25 mouse cellular contexts compared by ENCODE assay signal in genomic region chr10:41984221-41984620, GRCm38 (mm10). TPM values are rescaled to one million over a fixed set of nuclear protein-coding genes. Genes with fewer than 3 reads are reported as not detected.
DNase-seq lines count a peak whose midpoint lies in the region; ATAC-seq and TF ChIP-seq lines count a peak whose summit lies in the region.
"Had no signal": no experiment of that assay in that cellular context is flagged by ENCODE, and none has a peak within 500 bp of the region (broad histone marks: within the 10 kb centered on the region; RNA-seq: fewer than 3 reads in every experiment).

No protein-coding gene starts in this region.

- no peak overlapping the region for H3K9ac ChIP-seq in forebrain, embryonic 11.5 days (ENCODE audit: low read length)

- WGBS in forebrain, embryonic 11.5 days = 88% methylated on average over 6 of the region's 6 CpGs

- ATAC-seq in monocyte, adult 5-6 weeks (replicated peaks; ENCODE audit: insufficient number of reproducible peaks, low FRiP score, low TSS enrichment, poor library complexity, severe bottlenecking) = peak; percentile 53; the same call in 1 of the 2 replicates
- ATAC-seq in forebrain, embryonic 11.5 days (replicated peaks; ENCODE audit: low FRiP score) = no peak
- ATAC-seq: activated CD4-positive, CD25-positive, alpha-beta regulatory T cell, adult 4 months had no signal

- no peaks in the 10 kb centered on the region for H3K4me1 ChIP-seq in forebrain, embryonic 11.5 days (replicated peaks; ENCODE audit: control insufficient read depth, insufficient read depth, low read length)

- no peaks in the 10 kb centered on the region for H3K36me3 ChIP-seq in forebrain, embryonic 11.5 days (ENCODE audit: control insufficient read depth, insufficient read depth, low read length)
- H3K36me3 ChIP-seq: G1E; limb, embryonic 10.5 days had no signal

- intact Hi-C loops in left cerebral cortex, postnatal 4 days (cut with DNase I) = loop anchor here (5.0 to 10.0 kb wide), 3 partner anchors 149 to 308 kb away; no protein-coding TSS in a partner anchor
- intact Hi-C loops in left cerebral cortex, adult 2 months (cut with DNase I) = loop anchor here (1.0 to 5.0 kb wide), 4 partner anchors 49 to 294 kb away; no protein-coding TSS in a partner anchor
- intact Hi-C loops in gastrocnemius, postnatal 36 days (cut with DNase I) = no loop called here

- no peak overlapping the region for H3K4me3 ChIP-seq in left cerebral cortex, adult 2 months
- H3K4me3 ChIP-seq in forebrain, embryonic 11.5 days (ENCODE audit: low read depth, low read length) = no peak overlapping the region
- H3K4me3 ChIP-seq: layer of hippocampus, adult 2 months; limb, embryonic 10.5 days had no signal

- no peak for TF ChIP-seq CTCF in left cerebral cortex, adult 2 months (IDR thresholded peaks at IDR 0.05)

- no peaks in the 10 kb centered on the region for H3K27me3 ChIP-seq in forebrain, embryonic 11.5 days (ENCODE audit: control insufficient read depth, insufficient read depth, low read length)

- peak; percentile 23 for DNase-seq in left cerebral cortex, adult 11 months (ENCODE audit: low spot score)
- no peak for DNase-seq in left cerebral cortex, postnatal 4 days
- peak; percentile 26 for DNase-seq in CD4-positive helper T cell, adult 2 months (ENCODE audit: low read depth, low spot score)
- peak; percentile 43 to 45 for DNase-seq in left cerebral cortex, adult 2 months (ENCODE audit: extremely low spot score in 1 of 2, low spot score in 2 of 2)
- DNase-seq in liver = no peak
- DNase-seq in gastrocnemius, postnatal 36 days = no peak
- no peak for DNase-seq in forebrain, embryonic 11.5 days (ENCODE audit: low spot score)
- DNase-seq: adrenal gland, postnatal 25 days; cerebellum, adult 11-12 months; cerebellum, postnatal 14 days; embryo, embryonic 11 days; heart, postnatal 10 days; kidney, adult 18-20 months; lung, adult 18-20 months; lung, postnatal 14 days; retina, postnatal 1 day; thymus, postnatal 25 days had no signal

- H3K4me2 ChIP-seq in forebrain, embryonic 11.5 days (ENCODE audit: low read depth, low read length, severe bottlenecking) = no peak overlapping the region
- H3K4me2 ChIP-seq: heart, embryonic 11.5 days; liver, embryonic 11.5 days had no signal

- 0 out of 2 replicates have a peak overlapping the region, but pooled peaks have one; percentile 40 for H3K27ac ChIP-seq in left cerebral cortex, adult 2 months
- no peak overlapping the region for H3K27ac ChIP-seq in forebrain, embryonic 11.5 days (ENCODE audit: low read depth, low read length)
- H3K27ac ChIP-seq: kidney, postnatal 0 days; layer of hippocampus, adult 2 months; limb, embryonic 10.5 days had no signal

- H3K9me3 ChIP-seq in forebrain, embryonic 11.5 days (ENCODE audit: control insufficient read depth, low read length) = no peaks in the 10 kb centered on the region
- H3K9me3 ChIP-seq: G1E; limb, embryonic 10.5 days had no signal

RNA-seq across cellular contexts. Expression of gene Armc2, which starts 34.0 kb away (rescaled TPM):
- total RNA-seq in left cerebral cortex, postnatal 4 days (2021) = 10 to 100 TPM; 16.5 to 18.5 TPM
- total RNA-seq in left cerebral cortex, adult 2 months (2021) = 10 to 100 TPM; 12.6 to 14.1 TPM
- 1.3 to 4.9 TPM in 2 of 3 replicates, not detected in the other for total RNA-seq in monocyte, adult 5-6 weeks (2017)
- total RNA-seq in gastrocnemius, postnatal 36 days (2021) = under 1 TPM; 0.10 to 0.51 TPM
- 4.5 and 5.7 TPM in 2 replicates for polyA plus RNA-seq in forebrain, embryonic 11.5 days (2014; fragmentation: Nextera tagmentation; extraction: Ambion mirVana)
- polyA plus RNA-seq: G1E had no signal

Comparison
In these comparisons a context has a peak if more than half of its experiments do, and no peak if none do; other contexts are left out.
1. DNase-seq: peak in left cerebral cortex, adult 11 months (single experiment), CD4-positive helper T cell, adult 2 months (single experiment) and left cerebral cortex, adult 2 months (2 of 2); none in left cerebral cortex, postnatal 4 days (single experiment), liver (single experiment), gastrocnemius, postnatal 36 days (0 of 2) and forebrain, embryonic 11.5 days (single experiment).